Mouse (Mus musculus) kidney, adult 2 months (tissue): Measurements from ENCODE around the gene Nol10.

Experiments used
- CTCF ChIP-seq: fragments of 200-500 bp; conservative IDR thresholded peaks from 2 replicates; pipeline ENCODE4 v1.5.1; 2011; ENCODE audit warnings: low read depth, mild to moderate bottlenecking, control low read depth, low read length, moderate library complexity, mixed read lengths; ENCODE audit not compliant: insufficient read depth, insufficient read length
- POLR2A ChIP-seq: fragments of 200-500 bp; IDR thresholded peaks from one replicate; pipeline ENCODE4 v1.6.1; 2011; ENCODE audit warnings: low read depth, low read length, control low read depth

GRCm38 (mm10) chr12:17299902-17300301 lies 48.4 kb upstream of the Nol10 start:
- TF ChIP-seq CTCF (no peak), POLR2A (no peak)
